In the genomic region with DNA sequence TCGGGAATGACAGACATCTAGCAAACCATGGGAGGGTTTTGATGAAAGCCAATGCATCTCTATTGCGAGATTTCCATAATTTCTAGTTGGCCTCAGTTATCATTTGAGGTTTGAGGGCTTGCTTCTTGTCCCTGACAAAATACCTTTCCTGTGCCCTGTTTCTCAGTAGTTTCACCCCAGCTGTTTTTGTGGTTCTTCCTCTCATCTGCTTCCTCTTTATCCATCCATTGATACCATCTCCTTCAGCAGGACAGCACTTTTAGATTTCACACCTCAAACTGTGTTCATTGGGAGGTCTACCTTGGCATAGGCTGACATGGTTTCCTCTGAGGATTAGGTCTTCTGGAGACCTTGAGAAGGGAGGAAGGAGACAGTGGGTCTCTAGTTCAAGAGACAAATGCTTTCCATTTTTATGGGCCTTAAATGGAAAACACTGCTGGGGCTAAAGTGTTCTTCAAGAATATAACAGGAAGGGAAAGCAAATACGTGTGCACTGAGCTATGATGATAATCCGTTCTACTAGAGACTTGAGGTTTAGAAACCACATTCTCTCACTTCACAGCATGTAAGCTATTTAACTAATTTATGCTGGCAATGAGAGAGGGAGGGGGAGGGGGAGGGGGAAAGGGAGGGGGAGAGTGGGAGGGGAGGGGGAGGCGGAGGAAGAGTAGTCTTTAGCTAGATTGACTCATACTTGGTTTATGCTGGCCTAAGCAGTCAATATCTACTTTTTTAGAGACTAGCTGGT, we compare ENCODE assay signal across 19 mouse cellular contexts. TPM values are rescaled to one million over a fixed set of nuclear protein-coding genes. Genes with fewer than 3 reads are reported as not detected.
DNase-seq lines count a peak whose midpoint lies in the region; ATAC-seq and TF ChIP-seq lines count a peak whose summit lies in the region.
"Had no signal": no experiment of that assay in that cellular context is flagged by ENCODE, and none has a peak within 500 bp of the region (broad histone marks: within the 10 kb centered on the region; RNA-seq: fewer than 3 reads in every experiment).

No protein-coding gene starts in this region.

- no peaks in the 10 kb centered on the region for H3K27me3 ChIP-seq in heart, embryonic 13.5 days (replicated peaks)
- no peaks in the 10 kb centered on the region for H3K27me3 ChIP-seq in heart, adult 2 months (ENCODE audit: control insufficient read depth, insufficient read depth, low read length)
- no peaks in the 10 kb centered on the region for H3K27me3 ChIP-seq in CH12.LX (replicated peaks)
- H3K27me3 ChIP-seq: embryonic facial prominence, embryonic 12.5 days; forebrain, embryonic 15.5 days had no signal

- peaks cover 72% of the 10 kb centered on the region for H3K4me1 ChIP-seq in heart, embryonic 13.5 days
- H3K4me1 ChIP-seq in heart, adult 2 months (ENCODE audit: control insufficient read depth, insufficient read depth, low read length), result peaks cover 11% of the 10 kb centered on the region
- H3K4me1 ChIP-seq in CH12.LX (ENCODE audit: control insufficient read depth in 1 of 2, insufficient read depth in 2 of 2), result peaks cover 0 to 12% of the 10 kb centered on the region in 2 experiments; a peak in 2 of 4 replicates
- H3K4me1 ChIP-seq: forebrain, embryonic 15.5 days had no signal

- dilution Hi-C loops in CH12.LX (cut with MboI; ENCODE audit: extremely low pct_ligation_motif_present, extremely low pct_unique_long_range_greater_than_20kb, low sequenced_read_pairs), result no loop called here

- 63% methylated on average over 5 of the region's 5 CpGs for WGBS in heart, embryonic 13.5 days
- WGBS in heart, adult 2 months, result 76% methylated on average over 5 of the region's 5 CpGs

- no peaks in the 10 kb centered on the region for H3K9me3 ChIP-seq in heart, embryonic 13.5 days
- H3K9me3 ChIP-seq in CH12.LX (replicated peaks; ENCODE audit: low read length), result no peaks in the 10 kb centered on the region
- H3K9me3 ChIP-seq: embryonic facial prominence, embryonic 12.5 days; forebrain, embryonic 15.5 days; midbrain, embryonic 10.5 days had no signal

- no peak for TF ChIP-seq RAD21 in CH12.LX (IDR thresholded peaks at IDR 0.05; ENCODE audit: low read depth, low read length)

- H3K4me2 ChIP-seq in heart, embryonic 13.5 days, result no peak overlapping the region
- no peak overlapping the region for H3K4me2 ChIP-seq in CH12.LX (ENCODE audit: insufficient read depth, low read depth, poor library complexity, severe bottlenecking)
- H3K4me2 ChIP-seq: embryonic facial prominence, embryonic 12.5 days; forebrain, embryonic 15.5 days; liver, embryonic 11.5 days; lung, embryonic 14.5 days had no signal

- DNase-seq in heart, adult 2 months, result no peak
- DNase-seq in CH12.LX (ENCODE audit: extremely low read depth), result peak; percentile 45
- peak; percentile 70 for DNase-seq in Muller cell, postnatal 12 days (ENCODE audit: inconsistent ontology term)
- no peak for DNase-seq in right cerebral cortex, postnatal 10 days (ENCODE audit: low spot score in 2 of 2)
- DNase-seq in cerebellum, postnatal 4 days (ENCODE audit: low spot score in 2 of 2), result no peak
- DNase-seq: cerebellum, adult 18-20 months; cerebellum, postnatal 36 days; gastrocnemius, postnatal 25 days; kidney, adult 18-20 months; kidney, postnatal 10 days; lung, embryonic 14.5 days; lung, postnatal 36 days had no signal

- H3K79me2 ChIP-seq in heart, adult 2 months (replicated peaks; ENCODE audit: control insufficient read depth, insufficient read depth, low read length), result peaks cover 3% of the 10 kb centered on the region; the same call in 1 of the 2 replicates
- H3K79me2 ChIP-seq in CH12.LX (replicated peaks; ENCODE audit: control insufficient read depth, extremely low read depth, insufficient read depth, poor library complexity, severe bottlenecking), result no peaks in the 10 kb centered on the region

- in situ Hi-C loops in CH12.LX (cut with MboI; ENCODE audit: low pct_ligation_motif_present, low pct_unique_long_range_greater_than_20kb, low sequenced_read_pairs), result no loop called here

- TF ChIP-seq CTCF in heart, adult 2 months (IDR thresholded peaks at IDR 0.05), result no peak
- no peak for TF ChIP-seq CTCF in CH12.LX (conservative IDR thresholded peaks at IDR 0.05 in 1 of 2, IDR thresholded peaks at IDR 0.05 in 1 of 2; ENCODE audit: low read depth in 2 of 2, low read length in 2 of 2)

- H3K9ac ChIP-seq in heart, embryonic 13.5 days, result no peak overlapping the region
- H3K9ac ChIP-seq in heart, adult 2 months (ENCODE audit: low read depth, low read length), result no peak overlapping the region
- H3K9ac ChIP-seq in CH12.LX (ENCODE audit: insufficient read depth, low read depth), result no peak overlapping the region
- H3K9ac ChIP-seq: embryonic facial prominence, embryonic 12.5 days; forebrain, embryonic 15.5 days; lung, embryonic 14.5 days had no signal

- intact Hi-C loops in heart, adult 2 months (cut with DNase I), result loop anchor here (2.0 kb wide), 1 partner anchor 17 kb away; no protein-coding TSS in a partner anchor

- no peak for ATAC-seq in heart, embryonic 13.5 days (ENCODE audit: extremely low read depth, insufficient number of reproducible peaks, low FRiP score, low TSS enrichment)
- peak; percentile 87 to 88 for ATAC-seq in hematopoietic stem cell, adult 5-6 weeks (replicated peaks in 1 of 2; ENCODE audit: insufficient read depth in 1 of 2, low FRiP score in 2 of 2, low TSS enrichment in 1 of 2, low read depth in 1 of 2, poor library complexity in 2 of 2, severe bottlenecking in 2 of 2)
- ATAC-seq: forebrain, embryonic 15.5 days had no signal

- no peak overlapping the region for H3K4me3 ChIP-seq in heart, embryonic 13.5 days
- H3K4me3 ChIP-seq in heart, adult 2 months, result no peak overlapping the region
- H3K4me3 ChIP-seq in CH12.LX (replicated peaks in 1 of 3; ENCODE audit: low read depth in 2 of 3, low read length in 2 of 3, poor library complexity in 1 of 3), result no peak overlapping the region
- H3K4me3 ChIP-seq: embryonic facial prominence, embryonic 12.5 days; forebrain, embryonic 15.5 days; midbrain, embryonic 10.5 days had no signal

- no peak for TF ChIP-seq EP300 in heart, adult 2 months (IDR thresholded peaks at IDR 0.05; ENCODE audit: insufficient read depth, low read depth, low read length)
- no peak for TF ChIP-seq EP300 in CH12.LX (IDR thresholded peaks at IDR 0.05; ENCODE audit: low read length)

- TF ChIP-seq POLR2A in heart, adult 2 months (IDR thresholded peaks at IDR 0.05; ENCODE audit: insufficient read depth, low read depth, low read length), result no peak
- no peak for TF ChIP-seq POLR2A in CH12.LX (IDR thresholded peaks at IDR 0.05; ENCODE audit: low read depth, low read length)

- H3K36me3 ChIP-seq in heart, embryonic 13.5 days, result peaks cover 15% of the 10 kb centered on the region
- H3K36me3 ChIP-seq in heart, adult 2 months (ENCODE audit: control insufficient read depth, insufficient read depth, low read length), result peaks cover 36% of the 10 kb centered on the region
- peaks cover 0 to 2% of the 10 kb centered on the region in 2 experiments for H3K36me3 ChIP-seq in CH12.LX (replicated peaks in 1 of 2; ENCODE audit: control insufficient read depth in 1 of 2, insufficient read depth in 1 of 2, low read length in 1 of 2)
- H3K36me3 ChIP-seq: embryonic facial prominence, embryonic 12.5 days; forebrain, embryonic 15.5 days; midbrain, embryonic 10.5 days had no signal

- H3K27ac ChIP-seq in heart, embryonic 13.5 days (replicated peaks), result peak overlapping the region; percentile 75
- H3K27ac ChIP-seq in heart, adult 2 months, result no peak overlapping the region
- no peak overlapping the region for H3K27ac ChIP-seq in CH12.LX (ENCODE audit: insufficient read depth, low read depth)
- H3K27ac ChIP-seq: embryonic facial prominence, embryonic 12.5 days; forebrain, embryonic 15.5 days; midbrain, embryonic 10.5 days had no signal

TF ChIP-seq in CH12.LX, 34 proteins besides CTCF, POLR2A, EP300 and RAD21:
- TF ChIP-seq SMC3 (IDR thresholded peaks at IDR 0.05; ENCODE audit: low read depth, low read length) (no peak), ZKSCAN1 (IDR thresholded peaks at IDR 0.05; ENCODE audit: borderline replicate concordance, low read depth, low read length) (no peak), NRF1 (IDR thresholded peaks at IDR 0.05; ENCODE audit: low read depth, low read length) (no peak), GABPA (IDR thresholded peaks at IDR 0.05; ENCODE audit: insufficient replicate concordance, low read depth, low read length) (no peak), MAX (IDR thresholded peaks at IDR 0.05; ENCODE audit: low read length) (no peak), E2F4 (IDR thresholded peaks at IDR 0.05; ENCODE audit: insufficient replicate concordance, low read depth, low read length) (no peak), UBTF (IDR thresholded peaks at IDR 0.05; ENCODE audit: low read depth, low read length) (no peak), SIN3A (IDR thresholded peaks at IDR 0.05; ENCODE audit: low read length) (no peak), ELF1 (IDR thresholded peaks at IDR 0.05; ENCODE audit: low read depth, low read length) (no peak), ZC3H11A (IDR thresholded peaks at IDR 0.05; ENCODE audit: low read depth, low read length) (no peak), MAZ (IDR thresholded peaks at IDR 0.05; ENCODE audit: low read depth, low read length) (no peak), NELFE (IDR thresholded peaks at IDR 0.05; ENCODE audit: low read depth, low read length) (no peak), MXI1 (IDR thresholded peaks at IDR 0.05; ENCODE audit: low read depth, low read length) (no peak), ZMIZ1 (IDR thresholded peaks at IDR 0.05; ENCODE audit: low read depth, low read length) (no peak), PAX5 (IDR thresholded peaks at IDR 0.05; ENCODE audit: low read length) (no peak)

RNA-seq across cellular contexts. Expression of a gene that starts 41.8 kb away (rescaled TPM):
- polyA plus RNA-seq in heart, embryonic 13.5 days (2015; fragmentation: Nextera tagmentation; extraction: Ambion mirVana), result 43.8 and 54.8 TPM in 2 replicates
- 10 to 100 TPM; 12.1 to 15.1 TPM for total RNA-seq in heart, adult 2 months (2021)
- polyA plus RNA-seq in heart, adult 2 months (2012; rRNA removed), result 11.8 and 19.7 TPM in 2 replicates
- total RNA-seq in CH12.LX (2012; rRNA removed), result 1.2 and 1.8 TPM in 2 replicates
- total RNA-seq in CH12.LX (2014; rRNA removed), result 6.7 and 8.5 TPM in 2 replicates
- polyA plus RNA-seq in CH12.LX (2012; ENCODE audit: insufficient read length, low read depth), result 4.0 and 5.9 TPM in 2 replicates
- total RNA-seq in hematopoietic stem cell, adult 5-6 weeks (2017), result 1.1 and 1.4 TPM in 2 replicates
- total RNA-seq: monocyte, adult 5-6 weeks had no signal

Comparison
In these comparisons a context has a peak if more than half of its experiments do, and no peak if none do; other contexts are left out.
1. DNase-seq: peak in CH12.LX (single experiment) and Muller cell, postnatal 12 days (single experiment); none in heart, adult 2 months (0 of 2), right cerebral cortex, postnatal 10 days (0 of 2) and cerebellum, postnatal 4 days (0 of 2).